Mouse (Mus musculus) G1E (cell line): ENCODE results near the gene Ldha. TPM values are rescaled to one million over a fixed set of nuclear protein-coding genes. Genes with fewer than 3 reads are reported as not detected.

Experiments used
- ATAC-seq: 2 replicates; pipeline ENCODE4 v1.8.0; 2016; ENCODE audit warnings: mild to moderate bottlenecking; ENCODE audit not compliant: insufficient number of reproducible peaks, poor library complexity, low FRiP score, severe bottlenecking; ENCODE audit errors: extremely low read depth
- DNase-seq: peaks from one replicate; pipeline ENCODE4 v3.0.0; 2012; ENCODE audit warnings: low spot score
- H3K27me3 ChIP-seq: 2 replicates; pipeline ENCODE4 v1.6.1; 2012; ENCODE audit warnings: mild to moderate bottlenecking, low read length, inconsistent platforms; ENCODE audit not compliant: insufficient read depth
- H3K36me3 ChIP-seq: replicated peaks from 2 replicates; pipeline ENCODE3; 2012; ENCODE audit warnings: mild to moderate bottlenecking, inconsistent platforms
- H3K4me1 ChIP-seq: 2 replicates; pipeline ENCODE4 v1.6.1; 2012; ENCODE audit warnings: low read depth, low read length, inconsistent platforms, mixed read lengths; ENCODE audit not compliant: insufficient read depth
- H3K4me3 ChIP-seq: 2 replicates; pipeline ENCODE4 v1.5.1; 2012; ENCODE audit warnings: low read depth, mild to moderate bottlenecking, inconsistent platforms, low read length, moderate library complexity, mixed read lengths
- H3K9me3 ChIP-seq: replicated peaks from 2 replicates; pipeline ENCODE4 v1.6.1; 2012; ENCODE audit warnings: inconsistent platforms
- CTCF ChIP-seq: IDR thresholded peaks from 2 replicates; pipeline ENCODE4 v1.5.1; 2012; ENCODE audit warnings: low read depth, low read length, inconsistent platforms, mixed read lengths
- GATA1 ChIP-seq: IDR thresholded peaks from 2 replicates; pipeline ENCODE4 v1.6.1; 2012; ENCODE audit warnings: borderline replicate concordance, low read length, inconsistent platforms, mixed read lengths
- GATA2 ChIP-seq: IDR thresholded peaks from 2 replicates; pipeline ENCODE4 v1.6.1; 2012; ENCODE audit warnings: low read depth, low read length, inconsistent platforms, borderline replicate concordance
- POLR2AphosphoS5 ChIP-seq: IDR thresholded peaks from 2 replicates; pipeline ENCODE4 v1.6.1; 2012; ENCODE audit warnings: low read depth, low read length, inconsistent platforms; ENCODE audit not compliant: insufficient replicate concordance
- TAL1 ChIP-seq: conservative IDR thresholded peaks from 2 replicates; pipeline ENCODE4 v1.6.1; 2012; ENCODE audit warnings: low read depth, low read length, inconsistent platforms, mixed read lengths
- polyA plus RNA-seq: library from polyadenylated mRNA; stranded (reverse); fragments of >175 nt; gene quantifications from 2 replicates; pipeline ENCODE4 v1.2.3, GENCODE M21; 2012
- total RNA-seq, 2 experiments: library from RNA; stranded (forward) in 1 of 2; stranded (reverse) in 1 of 2; fragments of 200-1000 nt in 1 of 2; fragments of >200 nt in 1 of 2; fragmentation: Nextera tagmentation in 1 of 2; gene quantifications; 2 replicates each; pipeline ENCODE4 v1.2.3; 2014 to 2017

The Ldha gene
- total and polyA plus RNA-seq, 3 experiments = 1,859 to 2,274 (median 2,225) TPM

DNA sequence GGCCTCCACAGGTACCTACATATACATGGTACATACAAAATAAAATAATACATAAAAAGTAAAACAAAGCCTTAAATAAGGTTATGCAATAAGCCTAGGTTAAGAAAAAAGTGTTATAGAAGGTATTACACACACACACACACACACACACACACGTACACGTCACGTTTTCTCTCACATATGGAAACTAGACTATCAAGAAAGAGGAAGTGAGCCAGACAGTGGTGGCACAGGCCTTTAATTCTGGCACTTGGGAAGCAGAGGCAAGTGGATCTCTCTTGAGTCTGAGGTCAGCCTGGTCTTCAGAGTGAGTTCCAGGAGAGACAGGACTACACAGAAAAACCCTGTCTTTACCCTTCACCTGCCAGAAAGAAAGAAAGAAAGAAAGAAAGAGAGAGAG, 54.2 kb downstream of the Ldha start:
- H3K36me3 ChIP-seq = peaks cover 86% of the 10 kb centered on the region
- no peaks in the 10 kb centered on the region for H3K9me3 ChIP-seq
- H3K27me3 ChIP-seq = no peaks in the 10 kb centered on the region
- TF ChIP-seq GATA2 (no peak), GATA1 (no peak), TAL1 (no peak), POLR2AphosphoS5 (no peak), CTCF (no peak)
- no peak for ATAC-seq
- peaks cover 17% of the 10 kb centered on the region for H3K4me1 ChIP-seq
- no peak overlapping the region for H3K4me3 ChIP-seq
- DNase-seq = no peak

DNA sequence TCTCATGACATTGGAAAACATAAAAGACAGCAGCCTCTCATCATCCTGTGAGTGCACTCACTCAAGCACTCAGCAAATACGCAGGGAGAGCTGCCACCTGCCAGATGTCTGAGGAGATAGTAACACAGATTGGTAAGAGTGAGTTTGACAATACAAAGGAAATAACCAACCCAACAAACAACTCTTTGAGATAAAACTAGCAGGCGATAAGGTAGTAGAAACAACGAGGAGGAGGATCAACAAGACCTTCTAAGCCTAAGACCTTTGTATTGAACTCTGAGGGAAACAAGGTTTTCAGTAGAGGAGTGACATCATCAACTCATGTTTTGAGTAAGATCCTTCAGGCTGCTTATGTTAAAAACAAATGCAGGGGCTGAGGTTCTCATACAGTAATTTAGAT, 58.1 kb downstream of the Ldha start:
- TF ChIP-seq CTCF (no peak), GATA2 (no peak), TAL1 (no peak), GATA1 (no peak), POLR2AphosphoS5 (no peak)
- Histone ChIP-seq H3K4me1 (peaks cover 17% of the 10 kb centered on the region), H3K9me3 (no peaks in the 10 kb centered on the region), H3K27me3 (no peaks in the 10 kb centered on the region), H3K36me3 (peaks cover 80% of the 10 kb centered on the region), H3K4me3 (no peak overlapping the region)
- DNase-seq = no peak
- peak; percentile 73 for ATAC-seq

Other genes starting within 250 kb of the Ldha start
- gene Sergef, start 201.7 kb upstream of the Ldha start, total RNA-seq (2014; fragmentation: Nextera tagmentation) = 13.0 and 14.9 TPM in 2 replicates
- 36.2 and 36.5 TPM in 2 replicates for gene Sergef, start 201.7 kb upstream of the Ldha start, total RNA-seq (2017)
- 9.5 and 10.9 TPM in 2 replicates for gene Sergef, start 201.7 kb upstream of the Ldha start, polyA plus RNA-seq
- gene Tph1, start 168.9 kb upstream of the Ldha start, total RNA-seq (2014; fragmentation: Nextera tagmentation) = 171 and 201 TPM in 2 replicates
- gene Tph1, start 168.9 kb upstream of the Ldha start, total RNA-seq (2017) = 386 and 387 TPM in 2 replicates
- gene Tph1, start 168.9 kb upstream of the Ldha start, polyA plus RNA-seq = 2.1 and 3.6 TPM in 2 replicates
- gene Saal1, start 130.8 kb upstream of the Ldha start, total RNA-seq (2014; fragmentation: Nextera tagmentation) = 34.4 and 48.6 TPM in 2 replicates
- gene Saal1, start 130.8 kb upstream of the Ldha start, total RNA-seq (2017) = 23.9 and 28.1 TPM in 2 replicates
- gene Saal1, start 130.8 kb upstream of the Ldha start, polyA plus RNA-seq = 4.4 and 4.6 TPM in 2 replicates
- gene Saa3, start 125.8 kb upstream of the Ldha start, total RNA-seq (2014; fragmentation: Nextera tagmentation) = not detected in 2 replicates
- gene Saa3, start 125.8 kb upstream of the Ldha start, total RNA-seq (2017) = 1.0 TPM in 1 of 2 replicates, not detected in the other
- not detected in 2 replicates for gene Saa3, start 125.8 kb upstream of the Ldha start, polyA plus RNA-seq
- gene Saa4, start 108.9 kb upstream of the Ldha start, total RNA-seq (2014; fragmentation: Nextera tagmentation) = not detected in 2 replicates
- gene Saa4, start 108.9 kb upstream of the Ldha start, total RNA-seq (2017) = not detected in 2 replicates
- not detected in 2 replicates for gene Saa4, start 108.9 kb upstream of the Ldha start, polyA plus RNA-seq
- gene Saa1, start 98.5 kb upstream of the Ldha start, total RNA-seq (2014; fragmentation: Nextera tagmentation) = not detected in 2 replicates
- gene Saa1, start 98.5 kb upstream of the Ldha start, total RNA-seq (2017) = not detected in 2 replicates
- not detected in 2 replicates for gene Saa1, start 98.5 kb upstream of the Ldha start, polyA plus RNA-seq
- not detected in 2 replicates for gene Saa2, start 89.7 kb upstream of the Ldha start, total RNA-seq (2014; fragmentation: Nextera tagmentation)
- not detected in 2 replicates for gene Saa2, start 89.7 kb upstream of the Ldha start, total RNA-seq (2017)
- not detected in 2 replicates for gene Saa2, start 89.7 kb upstream of the Ldha start, polyA plus RNA-seq
- 20.4 and 30.4 TPM in 2 replicates for gene Hps5, start 45.4 kb upstream of the Ldha start, total RNA-seq (2014; fragmentation: Nextera tagmentation)
- gene Hps5, start 45.4 kb upstream of the Ldha start, total RNA-seq (2017) = 34.9 and 40.4 TPM in 2 replicates
- 2.1 and 2.7 TPM in 2 replicates for gene Hps5, start 45.4 kb upstream of the Ldha start, polyA plus RNA-seq
- gene Gtf2h1, start 45.4 kb upstream of the Ldha start, total RNA-seq (2014; fragmentation: Nextera tagmentation) = 189 and 225 TPM in 2 replicates
- 275 and 302 TPM in 2 replicates for gene Gtf2h1, start 45.4 kb upstream of the Ldha start, total RNA-seq (2017)
- 101 and 108 TPM in 2 replicates for gene Gtf2h1, start 45.4 kb upstream of the Ldha start, polyA plus RNA-seq
- gene Ldhc, start 19.7 kb downstream of the Ldha start, total RNA-seq (2014; fragmentation: Nextera tagmentation) = not detected in 2 replicates
- not detected in 2 replicates for gene Ldhc, start 19.7 kb downstream of the Ldha start, total RNA-seq (2017)
- not detected in 2 replicates for gene Ldhc, start 19.7 kb downstream of the Ldha start, polyA plus RNA-seq
- 166 and 220 TPM in 2 replicates for gene Tsg101, start 78.5 kb downstream of the Ldha start, total RNA-seq (2014; fragmentation: Nextera tagmentation)
- 39.9 and 42.9 TPM in 2 replicates for gene Tsg101, start 78.5 kb downstream of the Ldha start, total RNA-seq (2017)
- gene Tsg101, start 78.5 kb downstream of the Ldha start, polyA plus RNA-seq = 50.9 and 53.3 TPM in 2 replicates
- 14.5 and 18.1 TPM in 2 replicates for gene Uevld, start 117.1 kb downstream of the Ldha start, total RNA-seq (2014; fragmentation: Nextera tagmentation)
- 8.1 and 8.6 TPM in 2 replicates for gene Uevld, start 117.1 kb downstream of the Ldha start, total RNA-seq (2017)
- gene Uevld, start 117.1 kb downstream of the Ldha start, polyA plus RNA-seq = 0.11 and 0.18 TPM in 2 replicates
- not detected in 2 replicates for gene Gm9999, start 142.1 kb downstream of the Ldha start, total RNA-seq (2014; fragmentation: Nextera tagmentation)
- gene Gm9999, start 142.1 kb downstream of the Ldha start, total RNA-seq (2017) = 0.76 TPM in 1 of 2 replicates, not detected in the other
- not detected in 2 replicates for gene Gm9999, start 142.1 kb downstream of the Ldha start, polyA plus RNA-seq
- 36.4 and 41.9 TPM in 2 replicates for gene Spty2d1, start 166.9 kb downstream of the Ldha start, total RNA-seq (2014; fragmentation: Nextera tagmentation)
- gene Spty2d1, start 166.9 kb downstream of the Ldha start, total RNA-seq (2017) = 22.2 and 24.4 TPM in 2 replicates
- 6.0 and 6.7 TPM in 2 replicates for gene Spty2d1, start 166.9 kb downstream of the Ldha start, polyA plus RNA-seq
- 7.1 TPM in 1 of 2 replicates, not detected in the other for gene Tmem86a, start 209.1 kb downstream of the Ldha start, total RNA-seq (2014; fragmentation: Nextera tagmentation)
- gene Tmem86a, start 209.1 kb downstream of the Ldha start, total RNA-seq (2017) = not detected in 2 replicates
- gene Tmem86a, start 209.1 kb downstream of the Ldha start, polyA plus RNA-seq = 0.04 and 0.05 TPM in 2 replicates